Mouse (Mus musculus) kidney, postnatal 14 days (tissue): ENCODE measurements at regions not wholly inside any gene's neighbourhood (a gene's known extent, or its start where the extent isn't known, plus 50 kb on each side); places are given as distances from the start of the nearest gene placed in this dataset.
A peak's percentile ranks its signal among the peaks of the same experiment; 100 is the strongest.

Source experiments
- DNase-seq: peaks from one replicate; pipeline ENCODE4 v3.0.0; 2022; ENCODE audit warnings: mixed read lengths

DNA sequence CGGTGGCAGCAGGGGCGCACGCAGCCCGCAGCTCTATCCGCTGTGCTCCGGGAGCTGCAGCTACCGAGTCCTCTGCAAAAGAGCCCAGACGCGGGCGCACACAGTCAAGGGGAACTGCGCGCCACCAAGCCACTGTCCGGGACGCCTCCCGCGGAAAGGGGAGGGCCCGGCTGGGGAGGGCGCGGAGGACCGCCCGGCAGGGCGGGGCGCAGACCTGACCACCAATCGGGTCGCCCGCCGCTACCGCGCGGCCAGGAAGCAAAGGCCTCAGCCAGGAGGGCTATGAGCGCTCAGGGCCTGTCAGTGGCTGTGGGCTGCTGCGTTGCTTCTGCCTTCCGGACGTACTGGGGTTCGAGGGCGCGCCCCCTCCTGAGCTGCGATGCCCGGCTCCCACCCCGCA lies 1034.5 kb downstream of the Gm10330 start:
- DNase-seq = peak; percentile 15

DNA sequence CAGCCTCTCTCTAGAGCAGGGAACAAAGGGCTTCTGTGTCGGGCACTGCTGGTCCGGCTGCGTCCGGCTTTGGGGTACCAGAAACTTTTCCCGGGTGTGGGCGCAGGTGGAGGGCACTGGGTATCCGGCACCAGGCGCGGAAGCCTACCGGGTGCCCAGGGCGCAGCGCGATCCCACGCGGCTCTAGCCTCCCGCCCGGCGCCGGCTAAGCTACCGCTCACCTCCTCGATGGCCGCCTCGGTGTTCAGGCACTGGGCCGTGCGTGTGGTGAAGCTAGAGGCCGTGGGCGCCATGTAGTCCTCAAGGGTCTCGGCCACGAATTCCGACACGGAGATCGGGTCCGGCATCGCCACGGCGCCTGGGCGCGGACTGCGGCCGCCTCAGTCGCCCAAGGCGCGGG lies 1035.0 kb downstream of the Gm10330 start:
- peak; percentile 2 for DNase-seq
